Mouse (Mus musculus): ENCODE results near the gene M6pr.

The M6pr gene

DNA sequence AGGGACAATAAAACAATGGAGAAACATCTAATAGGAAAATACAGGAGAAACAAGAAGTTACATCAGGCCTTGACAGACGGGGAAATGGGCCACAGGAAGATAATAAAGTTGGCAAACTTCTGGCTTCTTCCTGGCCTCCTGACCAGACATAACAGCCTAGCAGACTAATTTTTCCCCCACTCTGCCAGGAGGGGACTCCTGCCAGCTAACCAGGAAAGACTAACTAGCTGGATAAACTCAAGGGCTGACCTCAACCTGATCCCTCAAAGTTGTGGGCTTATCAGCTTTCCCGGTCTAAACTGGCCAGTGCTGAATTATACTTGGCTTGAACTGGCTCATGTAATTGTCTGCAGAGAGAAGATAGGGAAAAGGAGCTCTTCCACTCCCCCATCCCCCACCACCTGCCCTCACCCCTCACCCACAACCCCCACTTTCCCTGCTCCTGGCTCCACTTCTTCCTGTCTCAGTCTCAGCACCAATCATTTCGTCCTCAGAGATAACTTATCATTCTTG is 8.8 kb upstream of the M6pr start:
- no peak for DNase-seq

DNA sequence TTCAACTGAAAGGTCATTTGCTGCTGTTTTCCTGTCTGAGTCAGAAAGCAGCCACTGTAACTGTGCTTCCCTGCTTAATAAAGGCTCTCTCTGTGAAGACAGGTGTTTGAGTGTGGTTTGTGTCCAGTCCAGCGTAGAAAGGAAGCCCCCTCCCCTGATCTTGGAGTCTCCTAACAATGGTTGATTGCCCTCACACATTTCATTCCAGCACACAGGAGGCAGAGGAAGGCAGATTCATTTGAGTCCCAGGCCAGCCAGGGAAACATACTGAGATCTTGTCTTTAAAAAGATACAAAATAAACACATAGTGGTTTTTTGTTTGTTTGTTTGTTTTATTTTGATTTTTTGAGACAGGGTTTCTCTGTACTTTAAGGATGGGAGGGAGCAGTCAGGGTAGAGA is 6.4 kb upstream of the M6pr start:
- DNase-seq: no peak

DNA sequence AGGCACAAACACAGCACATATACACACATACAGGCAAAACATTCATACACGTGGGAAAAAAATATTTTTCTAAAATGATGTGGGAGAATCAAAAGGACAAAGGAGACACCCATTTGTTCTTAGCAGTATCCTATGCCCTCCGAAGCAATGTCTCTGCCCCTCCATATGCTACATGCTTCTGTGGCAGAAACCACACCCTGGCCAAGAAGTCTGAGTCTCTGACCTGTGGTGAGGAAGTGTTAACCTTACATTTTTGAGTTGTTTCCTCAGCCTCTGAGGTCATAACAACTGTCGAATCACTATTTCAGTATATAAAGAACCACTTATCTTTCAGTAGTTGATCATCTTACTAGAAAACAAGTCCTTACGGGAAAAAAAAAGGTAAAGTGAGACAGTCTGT is 5.9 kb upstream of the M6pr start:
- no peak for DNase-seq

DNA sequence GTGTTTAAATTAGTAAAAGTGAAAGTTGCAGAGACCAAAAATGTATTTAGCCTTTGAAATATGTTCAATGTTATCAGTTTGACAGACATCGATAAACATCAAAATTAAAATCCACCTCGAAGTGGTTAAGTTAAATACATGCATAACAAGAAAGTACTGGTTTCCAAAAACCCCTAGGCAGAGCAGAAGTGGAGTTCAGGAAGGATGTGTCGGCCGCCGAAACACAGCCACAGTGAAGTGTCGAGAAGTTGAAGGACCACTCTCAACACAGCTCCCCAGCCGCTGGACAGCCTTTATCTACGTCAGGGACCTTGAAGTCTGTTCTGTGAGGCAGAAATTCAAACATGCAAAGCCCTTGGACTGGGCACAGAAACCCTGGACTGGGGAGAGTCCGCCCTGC is 5.0 kb upstream of the M6pr start:
- DNase-seq: no peak

DNA sequence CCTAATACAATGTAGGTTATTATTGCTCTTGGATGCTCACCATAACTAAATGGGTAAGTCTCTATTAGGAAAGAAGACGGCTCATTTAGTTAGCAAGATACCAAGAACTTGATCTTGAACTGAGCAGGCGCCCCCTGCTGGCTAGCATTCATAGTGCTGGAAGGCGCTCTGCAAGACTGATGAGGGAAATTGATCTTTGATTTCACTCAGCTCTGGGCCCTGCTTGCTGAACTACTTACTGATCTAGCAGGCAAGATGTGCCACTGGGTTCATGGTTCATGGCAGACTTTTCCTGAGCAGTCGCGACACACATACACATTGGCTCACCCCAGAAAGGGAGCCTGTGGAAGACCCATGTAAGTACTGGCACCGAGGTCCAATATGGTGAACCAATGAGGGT is 4.2 kb upstream of the M6pr start:
- DNase-seq: peak; percentile 60 to 69

DNA sequence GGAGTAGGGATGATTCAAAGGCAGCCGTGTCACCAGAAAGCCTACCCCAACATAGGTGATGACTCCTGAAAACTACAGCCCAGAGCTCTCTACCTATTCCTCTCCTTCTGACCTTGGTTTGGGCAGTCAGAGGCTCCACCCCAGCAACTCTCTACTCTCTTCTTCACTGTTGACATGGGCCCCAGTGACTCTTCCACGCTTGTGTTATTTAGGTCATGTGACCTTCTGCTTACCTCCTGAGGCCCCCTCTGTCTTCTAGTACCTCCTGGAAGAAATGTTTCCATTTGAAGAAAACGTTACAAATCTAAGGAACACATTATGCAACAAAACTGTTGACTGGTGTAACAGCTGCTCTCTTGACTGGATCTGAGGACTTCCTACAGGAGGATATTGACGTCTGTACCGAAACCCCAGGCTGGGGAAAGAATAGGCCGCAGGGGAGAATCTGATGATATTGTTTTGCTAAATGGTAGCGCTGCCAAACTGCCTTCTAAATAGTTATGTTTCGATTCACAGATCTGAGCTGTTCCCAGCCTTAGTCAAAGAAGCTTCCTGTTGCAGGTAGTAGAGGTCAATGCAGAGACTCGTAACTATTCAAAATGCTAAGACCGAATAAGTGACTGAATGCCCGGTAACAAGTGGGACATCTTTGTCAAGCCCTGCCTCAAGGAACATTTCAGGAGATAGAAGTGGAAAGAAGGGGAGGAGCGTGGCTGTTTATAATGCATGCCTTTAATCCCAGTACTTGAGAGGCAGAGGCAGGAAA is 3.5 kb upstream of the M6pr start:
- DNase-seq: no peak

DNA sequence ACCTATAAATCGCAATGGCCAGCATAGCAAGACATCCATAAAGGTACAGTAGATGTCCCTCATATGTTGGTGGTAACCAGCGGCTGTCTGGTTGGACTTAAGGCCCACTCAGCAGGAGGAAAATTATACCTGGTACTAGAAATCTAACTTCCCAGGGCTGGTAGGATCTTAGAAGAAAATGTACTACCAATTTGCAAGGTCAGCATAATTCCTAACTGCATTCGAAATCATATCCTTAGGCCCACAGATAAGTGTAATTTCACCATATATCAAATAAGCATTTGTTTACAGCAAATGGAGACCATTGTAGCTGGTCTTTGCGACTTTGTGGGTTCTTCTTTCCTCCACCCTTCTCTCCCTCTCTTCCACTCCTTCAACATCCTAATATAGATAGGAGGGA is 1.8 kb upstream of the M6pr start:
- DNase-seq: no peak

DNA sequence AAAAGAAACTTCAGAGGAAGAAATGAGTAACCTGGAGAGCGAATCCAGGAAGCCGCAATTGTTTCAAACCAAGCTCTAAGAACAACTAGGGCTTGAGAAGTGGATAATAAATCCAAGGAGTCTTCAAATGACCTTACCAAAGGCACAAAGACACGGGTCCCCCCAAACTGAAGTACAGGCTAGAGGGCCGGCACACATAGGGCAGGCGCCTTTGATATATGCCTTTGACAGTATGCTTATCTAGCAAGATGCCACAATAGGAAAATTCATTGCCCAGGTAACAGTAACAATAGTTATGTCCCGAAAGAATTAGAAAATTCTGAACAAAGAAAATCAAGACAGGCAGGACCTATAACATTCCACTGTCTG is 400 bp upstream of the M6pr start:
- no peak for DNase-seq

DNA sequence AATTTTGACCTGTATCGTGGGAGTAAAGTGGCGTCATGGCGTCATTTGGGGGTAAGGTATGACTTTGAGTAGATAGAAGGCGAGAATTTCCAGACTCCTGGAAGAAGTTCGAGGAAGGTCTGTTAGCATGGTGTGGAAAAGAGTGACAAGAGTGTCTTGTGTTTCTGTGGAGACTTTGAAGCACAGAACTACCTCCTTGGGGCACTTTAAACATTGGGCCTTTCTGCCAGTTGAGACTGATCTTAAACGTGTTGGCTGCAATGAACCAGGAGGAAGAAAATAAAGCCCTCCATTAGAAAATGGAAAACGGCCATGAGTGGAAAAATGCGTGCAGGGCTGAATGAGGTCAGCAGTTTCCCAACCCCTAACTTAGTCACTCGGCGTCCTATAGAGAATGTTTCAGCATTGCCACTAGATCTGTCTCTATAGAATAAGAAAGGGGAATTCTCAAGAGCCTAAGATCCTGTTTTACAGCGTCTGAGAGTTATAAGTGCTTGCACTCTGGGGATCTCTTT is 983 bp downstream of the M6pr start:
- DNase-seq: no peak

DNA sequence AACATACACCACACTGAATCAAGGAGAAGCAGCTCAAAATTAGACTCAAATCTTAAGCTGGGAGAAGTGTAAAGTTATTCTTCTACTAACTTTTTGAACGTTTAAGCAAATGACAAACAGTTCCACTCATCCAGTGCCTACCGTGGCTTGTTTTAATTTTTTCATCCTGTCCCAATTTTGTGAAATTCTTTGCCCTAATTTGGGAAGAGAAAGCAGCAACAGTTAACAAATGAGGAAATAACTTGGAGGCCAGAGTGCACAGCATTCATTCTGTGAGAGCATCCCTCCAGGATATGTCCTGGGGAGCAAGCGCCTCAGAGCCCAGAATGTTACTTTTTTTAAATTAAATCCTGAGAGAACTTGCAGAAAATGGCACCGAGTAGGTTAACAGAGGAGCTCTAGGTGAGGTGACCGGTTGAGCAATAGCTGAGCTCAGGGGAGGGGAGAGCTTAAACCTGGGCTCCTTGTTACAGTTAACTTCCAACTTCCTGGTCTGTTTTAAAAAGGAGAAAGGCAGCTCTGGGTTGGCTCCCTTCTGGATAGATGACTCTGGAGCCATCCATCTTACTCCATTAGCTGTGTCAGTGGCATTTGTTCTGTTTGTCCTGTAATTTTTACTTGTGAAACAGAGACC is 1.8 kb downstream of the M6pr start:
- no peak for DNase-seq

DNA sequence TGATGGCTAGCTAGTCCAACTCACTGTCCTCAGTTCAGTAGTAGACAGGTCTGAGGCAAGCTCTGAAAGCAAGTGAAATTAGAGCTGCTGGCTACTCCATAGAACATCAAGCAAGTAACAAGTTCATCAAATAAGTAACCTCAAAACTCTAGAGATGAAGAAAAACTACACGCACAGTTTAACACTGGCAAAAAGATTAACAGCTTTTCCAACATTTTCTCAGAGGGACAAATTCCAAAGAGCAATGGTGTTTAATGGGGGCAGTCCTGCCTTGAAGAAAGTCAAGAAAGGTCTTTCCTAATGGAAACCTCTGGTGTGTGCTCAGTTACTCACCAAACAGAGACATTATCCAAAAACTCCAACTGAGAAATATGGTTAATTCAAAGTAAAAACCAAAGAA is 10.2 kb downstream of the M6pr start:
- DNase-seq: no peak

DNA sequence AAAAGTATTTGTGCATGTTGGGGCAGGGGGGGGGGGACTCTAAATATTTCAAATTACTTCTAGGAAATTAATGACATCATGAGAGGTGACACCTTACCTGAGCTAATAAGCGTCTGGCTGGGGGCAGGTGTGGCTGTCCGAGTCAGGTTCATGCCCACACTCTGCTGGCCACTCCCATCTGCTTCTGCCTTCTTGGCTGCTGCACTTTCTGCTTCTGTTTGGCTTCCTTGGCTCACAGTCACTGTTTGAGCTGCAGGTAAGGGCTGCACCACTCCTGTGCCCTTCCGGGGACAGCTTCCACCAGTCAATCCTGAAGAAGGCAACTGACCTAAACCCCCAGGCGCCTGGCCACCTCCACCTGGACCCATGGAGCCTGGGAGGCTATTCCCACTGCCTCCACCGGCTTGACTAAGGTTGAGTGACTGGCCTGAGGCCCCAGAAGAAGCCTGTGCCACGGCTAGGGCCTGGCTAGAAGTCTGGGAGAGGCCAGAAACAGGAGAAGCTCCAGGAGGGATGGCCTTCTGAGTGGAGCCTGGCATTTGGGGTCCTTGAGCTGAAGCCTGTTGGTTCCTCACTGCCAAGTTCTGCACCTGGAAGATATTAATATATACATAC is 16.9 kb downstream of the M6pr start:
- DNase-seq: no peak

DNA sequence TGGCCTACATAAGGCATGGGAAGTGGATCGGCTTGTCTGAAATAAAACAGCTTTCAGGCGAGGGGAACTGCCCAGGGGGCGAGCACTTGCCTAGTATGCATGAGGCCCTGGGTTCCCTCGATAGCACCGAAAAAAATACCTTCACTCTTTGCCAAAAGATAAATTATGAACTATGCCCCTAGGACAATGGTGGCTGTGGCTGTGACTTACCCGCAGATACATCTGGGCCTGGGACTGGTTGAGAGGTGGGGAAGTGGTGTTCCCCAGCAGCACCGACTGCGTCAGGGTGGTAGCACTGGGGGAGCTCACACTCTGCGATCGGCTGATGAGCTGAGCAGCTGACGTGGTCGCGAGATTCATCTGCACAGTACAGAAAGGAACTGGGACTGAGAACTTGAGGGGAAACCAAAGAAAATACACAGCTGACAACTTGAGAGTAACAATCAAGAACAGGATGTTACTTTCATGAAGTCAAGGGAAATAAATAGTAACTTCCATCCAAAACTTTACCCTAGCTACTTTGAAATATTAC is 24.6 kb downstream of the M6pr start:
- DNase-seq: no peak

DNA sequence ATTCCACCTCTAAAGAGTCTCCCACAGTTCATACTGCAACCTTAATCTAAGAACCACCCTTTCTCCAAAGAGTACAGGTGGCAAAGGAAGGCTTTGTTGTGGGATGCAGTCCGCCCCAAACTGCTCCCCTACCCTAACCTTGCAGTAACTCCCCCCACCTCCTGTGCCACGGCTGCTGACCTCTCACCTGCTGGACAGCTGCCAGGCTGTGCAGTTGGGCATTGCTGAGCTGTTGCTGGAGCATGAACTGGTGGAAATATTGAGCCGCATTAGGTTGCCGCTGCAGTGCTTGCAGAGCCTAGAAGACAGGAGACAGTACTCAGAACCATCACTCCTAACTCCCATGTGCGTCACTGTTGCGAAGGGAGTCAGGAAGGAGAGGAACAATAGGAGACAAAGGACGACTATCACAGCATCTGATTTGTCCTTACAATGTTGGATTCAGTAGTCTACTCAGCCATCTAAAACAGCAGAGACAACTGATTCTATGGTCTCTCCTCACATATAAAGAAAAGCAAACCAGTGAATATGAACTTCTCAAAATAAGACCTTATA is 26.3 kb downstream of the M6pr start:
- DNase-seq: no peak

DNA sequence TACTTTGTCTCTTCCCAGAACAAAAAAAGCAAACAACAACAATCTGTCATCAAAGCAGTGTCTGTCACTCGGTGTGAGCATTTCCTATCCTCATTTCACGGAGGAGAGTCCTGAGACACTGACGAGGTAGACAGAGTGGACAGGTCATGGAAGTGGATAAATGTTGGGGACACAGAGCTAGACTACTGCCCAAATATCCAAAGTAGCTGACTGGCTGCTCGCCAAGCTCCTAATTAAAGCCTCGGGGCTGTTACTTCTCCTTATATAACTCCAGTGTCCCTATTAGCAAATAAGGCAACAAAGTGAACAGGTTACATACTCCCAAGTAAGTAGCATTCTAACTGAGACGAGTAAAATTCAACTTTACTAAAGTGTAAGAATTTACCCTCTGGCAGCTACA is 29.0 kb downstream of the M6pr start:
- no peak for DNase-seq

DNA sequence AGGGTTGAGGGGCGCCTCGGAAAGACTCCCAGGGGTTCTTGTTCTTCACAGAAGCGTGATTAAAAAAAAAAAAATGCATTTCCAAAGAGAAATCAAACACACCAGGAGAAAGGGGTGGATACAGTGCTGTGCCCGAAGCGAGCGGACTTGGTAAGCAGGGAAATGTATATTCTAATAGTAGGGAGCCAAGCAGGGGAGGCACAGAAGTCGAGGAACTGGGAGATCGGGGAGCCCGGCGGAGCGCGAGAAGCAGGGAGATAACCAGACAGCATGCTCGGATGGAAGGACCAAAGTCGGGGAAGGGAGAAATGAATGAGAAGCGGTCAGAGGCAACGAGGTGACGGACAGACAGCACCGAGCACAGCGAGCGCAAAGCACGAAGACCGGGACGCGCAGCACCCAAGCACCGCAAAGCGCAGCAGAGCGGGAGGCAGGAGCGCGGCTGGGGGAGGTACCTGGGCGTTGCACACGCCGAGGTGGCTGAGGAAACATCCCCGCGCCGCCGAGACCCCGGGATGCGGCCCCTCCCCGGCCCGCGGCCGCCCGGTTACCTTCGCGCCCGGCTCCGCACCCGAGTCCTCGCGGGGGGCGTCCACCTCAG is 30.6 kb downstream of the M6pr start:
- DNase-seq: peak; percentile 71 to 79

DNA sequence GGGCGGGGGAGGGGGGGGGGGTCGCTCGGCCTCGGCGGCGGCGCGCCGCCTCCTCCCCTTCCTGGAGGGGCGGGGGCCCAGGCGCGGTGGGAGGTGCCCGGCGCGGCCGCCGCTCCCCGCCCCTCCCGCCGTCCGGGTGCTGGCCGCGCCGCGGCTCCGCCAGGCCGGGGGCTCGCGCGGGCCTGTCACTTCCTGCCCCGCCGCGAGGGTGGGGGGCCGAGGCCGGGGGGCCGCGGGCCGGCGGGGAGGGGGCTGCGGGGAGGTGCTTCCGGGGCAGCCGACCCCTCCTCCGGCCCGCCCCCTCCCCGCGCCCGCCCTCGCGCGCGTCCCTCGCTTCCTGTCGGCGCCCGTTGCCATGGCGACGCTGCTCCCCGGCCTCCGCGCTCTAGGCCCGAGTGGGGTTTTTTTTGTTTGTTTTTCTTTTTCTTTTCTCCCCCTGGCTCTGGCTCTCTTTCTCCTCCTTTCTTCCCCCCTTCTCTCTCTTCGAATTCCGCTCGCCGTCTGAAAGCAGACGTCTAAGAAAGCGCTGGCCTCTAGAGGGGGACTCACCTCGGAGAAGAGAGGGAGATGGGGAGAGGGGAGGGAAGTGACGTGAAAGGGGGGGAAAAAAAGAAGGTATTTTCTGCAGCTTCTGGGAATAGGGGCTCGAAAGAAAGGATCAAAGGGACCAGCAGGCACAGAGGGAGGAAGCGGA is 31.3 kb downstream of the M6pr start:
- peak; percentile 87 to 90 for DNase-seq

DNA sequence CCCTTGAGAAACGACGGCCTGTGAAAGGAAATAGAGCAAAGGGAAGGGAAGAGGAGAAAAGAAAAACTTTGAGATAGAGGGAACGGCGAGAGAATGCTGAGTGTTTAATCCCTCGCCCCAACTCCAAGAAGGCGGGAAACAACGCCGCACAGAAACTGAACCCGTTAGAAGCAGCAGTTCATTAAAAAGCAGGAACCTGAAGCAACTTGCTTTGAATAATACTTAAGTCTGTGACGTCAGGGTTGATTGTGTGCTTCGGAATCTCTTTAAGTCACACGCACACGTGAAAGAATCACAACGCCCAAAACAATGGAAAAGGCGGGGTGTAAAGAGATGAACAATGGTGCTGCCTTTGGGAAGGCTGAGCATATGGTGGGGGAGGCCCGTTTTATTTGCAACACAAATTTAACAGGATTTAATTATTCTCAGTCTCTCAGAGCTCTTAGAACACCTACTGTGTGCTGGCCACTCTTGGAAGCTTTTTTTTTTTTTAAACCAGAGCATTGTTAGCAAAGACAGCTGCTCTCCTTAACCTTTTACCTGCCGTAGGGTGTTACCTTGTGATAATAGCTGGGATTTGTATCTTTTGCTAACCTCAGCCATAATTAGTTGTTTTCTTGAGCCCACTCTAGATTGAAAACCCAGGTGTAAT is 32.0 kb downstream of the M6pr start, which contains the start of gene Phc1:
Gene Phc1, minus strand, starts transcription at position 213 of the 652 bp plus-strand sequence.
- DNase-seq: no peak

DNA sequence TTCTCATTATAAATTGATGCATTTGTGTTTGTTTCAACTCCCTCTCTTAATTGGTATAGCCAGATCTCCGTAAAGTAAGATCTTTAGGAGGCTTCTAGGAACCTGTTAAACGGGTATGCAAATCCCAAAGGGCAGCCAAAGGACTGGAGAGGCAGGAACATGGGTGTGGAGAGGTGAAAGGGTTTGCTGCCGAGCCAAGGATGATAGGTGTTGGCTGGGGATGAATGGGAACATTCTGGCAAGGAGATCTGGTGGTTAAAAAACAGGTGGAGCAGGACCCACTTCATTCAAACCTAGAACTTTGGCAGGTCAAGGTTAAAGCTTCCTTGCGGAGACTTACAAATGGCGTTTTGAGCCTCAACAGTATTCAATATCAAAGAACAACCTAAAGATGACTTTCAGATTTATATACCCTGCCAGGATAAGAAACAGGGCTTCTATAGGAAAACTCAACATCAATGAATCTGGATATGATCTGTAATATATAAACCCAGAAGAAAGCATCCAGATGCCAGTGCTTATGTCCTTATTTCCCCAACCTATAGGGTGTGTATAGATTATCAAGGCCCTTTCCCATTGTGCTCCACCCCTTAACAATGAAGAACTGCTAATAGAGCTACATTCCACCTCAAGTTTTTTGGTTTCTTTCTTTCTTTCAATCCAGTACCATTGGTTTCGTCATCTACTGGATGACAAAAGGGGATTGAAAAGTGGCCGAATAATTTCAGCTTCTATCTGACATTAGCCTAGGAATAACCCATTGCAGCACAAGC is 32.7 kb downstream of the M6pr start:
- no peak for DNase-seq

DNA sequence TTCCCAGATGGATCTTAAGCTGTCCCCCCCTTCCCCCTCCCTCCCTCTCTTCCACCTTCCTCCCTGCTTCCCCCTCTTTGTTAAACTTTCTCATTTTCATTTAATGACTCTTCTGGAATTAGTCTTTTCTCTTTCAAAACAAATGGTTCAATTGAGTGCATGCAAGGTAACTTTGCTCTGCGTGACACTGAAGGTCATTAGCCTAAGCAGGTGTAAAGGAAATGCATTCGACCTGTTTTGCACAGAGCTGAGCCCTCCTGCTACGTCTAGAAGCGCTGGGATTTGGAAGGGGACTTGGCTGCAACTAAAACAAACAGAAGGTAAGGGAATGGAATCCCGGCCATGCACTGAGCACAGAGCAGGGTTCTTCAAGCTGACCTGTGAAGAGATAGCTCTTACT is 33.6 kb downstream of the M6pr start:
- DNase-seq: no peak

DNA sequence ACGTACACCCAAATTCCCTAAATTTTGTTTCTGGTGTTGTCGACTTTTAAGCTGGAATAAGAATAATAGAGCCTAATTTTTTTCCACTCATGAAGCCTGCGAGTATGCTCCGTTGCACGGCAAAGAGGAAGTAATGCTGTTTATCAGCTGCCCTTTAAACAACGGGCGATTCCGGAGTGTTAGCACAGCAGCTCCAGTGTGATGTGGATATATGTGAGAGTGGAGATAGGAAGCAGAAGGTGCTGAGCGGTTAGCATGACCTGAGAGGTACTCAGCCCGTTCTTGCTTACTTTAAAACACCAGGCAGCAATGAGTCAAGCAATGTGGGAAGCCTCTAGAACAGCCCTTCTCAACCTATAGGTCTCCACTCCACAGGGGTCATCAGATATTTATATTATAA is 35.2 kb downstream of the M6pr start:
- DNase-seq: no peak
